Comparison of ENCODE assay signal across 9 mouse cellular contexts in the genomic region with DNA sequence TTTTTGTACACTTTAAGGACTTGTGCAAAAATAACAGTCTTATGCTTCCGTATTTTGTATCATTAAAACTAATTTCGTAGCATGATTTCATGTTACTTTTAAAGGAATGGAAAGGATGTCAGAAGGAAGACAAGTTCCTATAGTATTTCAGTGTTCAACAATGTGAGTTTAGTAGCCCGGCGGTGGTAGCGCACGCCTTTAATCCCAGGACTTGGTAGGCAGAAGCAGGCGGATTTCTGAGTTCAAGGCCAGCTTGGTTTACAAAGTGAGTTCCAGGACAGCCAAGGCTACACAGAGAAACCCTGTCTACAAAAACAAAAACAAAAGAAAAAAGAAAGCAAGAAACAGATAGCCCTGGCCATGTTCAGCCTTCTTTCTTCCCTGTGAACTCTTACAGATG. TPM values are rescaled to one million over a fixed set of nuclear protein-coding genes. Genes with fewer than 3 reads are reported as not detected.
DNase-seq lines count a peak whose midpoint lies in the region; ATAC-seq lines count a peak whose summit lies in the region.
"Had no signal": no experiment of that assay in that cellular context is flagged by ENCODE, and none has a peak within 500 bp of the region (broad histone marks: within the 10 kb centered on the region; RNA-seq: fewer than 3 reads in every experiment).

No protein-coding gene starts in this region.

- intact Hi-C loops in left cerebral cortex, postnatal 10 days (cut with DNase I) = no loop called here

- H3K4me1 ChIP-seq in kidney, embryonic 14.5 days (ENCODE audit: control insufficient read depth, insufficient read depth, low read length) = peaks cover 8% of the 10 kb centered on the region
- H3K4me1 ChIP-seq in heart, embryonic 16.5 days (ENCODE audit: control insufficient read depth, insufficient read depth, low read length) = peaks cover 9% of the 10 kb centered on the region
- H3K4me1 ChIP-seq in liver, embryonic 16.5 days (ENCODE audit: control insufficient read depth, low read depth, low read length) = peaks cover 6% of the 10 kb centered on the region

- no peaks in the 10 kb centered on the region for H3K9me3 ChIP-seq in kidney, embryonic 14.5 days (ENCODE audit: control insufficient read depth, low read length)
- no peaks in the 10 kb centered on the region for H3K9me3 ChIP-seq in heart, embryonic 16.5 days (replicated peaks; ENCODE audit: control insufficient read depth, low read length)
- H3K9me3 ChIP-seq in liver, embryonic 16.5 days (replicated peaks; ENCODE audit: control insufficient read depth, low read length) = no peaks in the 10 kb centered on the region

- ATAC-seq in kidney, embryonic 14.5 days (ENCODE audit: low FRiP score, low TSS enrichment) = 0 out of 2 replicates have a peak, but pooled peaks have one; percentile 0
- ATAC-seq in heart, embryonic 16.5 days (replicated peaks; ENCODE audit: extremely low read depth, insufficient read depth, low FRiP score) = no peak
- no peak for ATAC-seq in liver, embryonic 16.5 days (ENCODE audit: low read depth)

- 72% methylated on average over 7 of the region's 7 CpGs for WGBS in kidney, embryonic 14.5 days
- whole genome bisulfite sequencing in heart, embryonic 16.5 days = 70% methylated on average over 7 of the region's 7 CpGs
- 78% methylated on average over 7 of the region's 7 CpGs for WGBS in liver, embryonic 16.5 days (ENCODE audit: insufficient replicate concordance)

- peak overlapping the region; percentile 62 for H3K4me2 ChIP-seq in kidney, embryonic 14.5 days (replicated peaks; ENCODE audit: low read depth, low read length)
- H3K4me2 ChIP-seq in heart, embryonic 16.5 days (ENCODE audit: low read depth, low read length) = peak overlapping the region; percentile 52; the same call in 1 of the 2 replicates
- H3K4me2 ChIP-seq in liver, embryonic 16.5 days (ENCODE audit: low read depth, low read length) = peak overlapping the region; percentile 63

- no peaks in the 10 kb centered on the region for H3K27me3 ChIP-seq in kidney, embryonic 14.5 days (ENCODE audit: control insufficient read depth, insufficient read depth, low read length)
- H3K27me3 ChIP-seq in heart, embryonic 16.5 days (ENCODE audit: control insufficient read depth, insufficient read depth, low read length) = no peaks in the 10 kb centered on the region
- H3K27me3 ChIP-seq in liver, embryonic 16.5 days (ENCODE audit: control insufficient read depth, insufficient read depth, low read depth, low read length) = no peaks in the 10 kb centered on the region

- H3K27ac ChIP-seq in kidney, embryonic 14.5 days (ENCODE audit: low read depth, low read length) = no peak overlapping the region
- H3K27ac ChIP-seq in heart, embryonic 16.5 days (ENCODE audit: low read length) = no peak overlapping the region
- H3K27ac ChIP-seq in liver, embryonic 16.5 days (ENCODE audit: low read length) = no peak overlapping the region

- no peak overlapping the region for H3K9ac ChIP-seq in kidney, embryonic 14.5 days (ENCODE audit: low read depth, low read length)
- H3K9ac ChIP-seq in heart, embryonic 16.5 days (ENCODE audit: low read length) = no peak overlapping the region
- no peak overlapping the region for H3K9ac ChIP-seq in liver, embryonic 16.5 days (ENCODE audit: low read depth, low read length)

- DNase-seq in kidney, adult 9 months = no peak
- DNase-seq in cerebellum, adult 8-10 months = peak; percentile 11
- no peak for DNase-seq in frontal cortex, postnatal 36 days (ENCODE audit: low spot score in 2 of 2)
- DNase-seq in layer of hippocampus, postnatal 14 days (ENCODE audit: low spot score in 2 of 2) = no peak
- no peak for DNase-seq in left cerebral cortex, postnatal 10 days (ENCODE audit: extremely low spot score in 1 of 2, low spot score in 2 of 2)

- no peaks in the 10 kb centered on the region for H3K36me3 ChIP-seq in kidney, embryonic 14.5 days (ENCODE audit: control insufficient read depth, insufficient read depth, low read length)
- no peaks in the 10 kb centered on the region for H3K36me3 ChIP-seq in heart, embryonic 16.5 days (ENCODE audit: control insufficient read depth, insufficient read depth)
- H3K36me3 ChIP-seq in liver, embryonic 16.5 days (ENCODE audit: control insufficient read depth, insufficient read depth) = no peaks in the 10 kb centered on the region

- H3K4me3 ChIP-seq in kidney, embryonic 14.5 days (ENCODE audit: low read length) = peak overlapping the region; percentile 96; the same call in 1 of the 2 replicates
- H3K4me3 ChIP-seq in heart, embryonic 16.5 days (ENCODE audit: low read length) = no peak overlapping the region
- H3K4me3 ChIP-seq in liver, embryonic 16.5 days (ENCODE audit: low read depth, low read length) = no peak overlapping the region

RNA-seq across cellular contexts. Expression of gene Caap1, which starts 0.5 kb away (rescaled TPM):
- polyA plus RNA-seq in kidney, embryonic 14.5 days (2014; fragmentation: Nextera tagmentation; extraction: Ambion mirVana) = 25.1 and 25.8 TPM in 2 replicates
- polyA plus RNA-seq in heart, embryonic 16.5 days (2015; fragmentation: Nextera tagmentation; extraction: Ambion mirVana) = 7.5 and 10.9 TPM in 2 replicates
- polyA plus RNA-seq in liver, embryonic 16.5 days (2015; fragmentation: Nextera tagmentation; extraction: Ambion mirVana) = 5.3 and 7.1 TPM in 2 replicates
- total RNA-seq in layer of hippocampus, postnatal 14 days (2021) = 10 to 100 TPM in 1 of 2 experiments, 1 to 10 TPM in 1; 9.4 to 10.8 TPM
- 10 to 100 TPM in 1 of 2 experiments, 1 to 10 TPM in 1; 9.3 to 10.4 TPM for total RNA-seq in left cerebral cortex, postnatal 10 days (2021)

RNA-seq across cellular contexts. Expression of gene Gm10306, which starts 0.8 kb away (rescaled TPM):
- polyA plus RNA-seq in kidney, embryonic 14.5 days (2014; fragmentation: Nextera tagmentation; extraction: Ambion mirVana) = not detected in 2 replicates
- polyA plus RNA-seq in heart, embryonic 16.5 days (2015; fragmentation: Nextera tagmentation; extraction: Ambion mirVana) = 0.32 TPM in 1 of 2 replicates, not detected in the other
- polyA plus RNA-seq in liver, embryonic 16.5 days (2015; fragmentation: Nextera tagmentation; extraction: Ambion mirVana) = not detected in 2 replicates
- total RNA-seq in layer of hippocampus, postnatal 14 days (2021) = not detected
- total RNA-seq in left cerebral cortex, postnatal 10 days (2021) = not detected
- total RNA-seq: layer of hippocampus, postnatal 36 days had no signal

RNA-seq across cellular contexts. Expression of gene Plaa, which starts 45.9 kb away (rescaled TPM):
- polyA plus RNA-seq in kidney, embryonic 14.5 days (2014; fragmentation: Nextera tagmentation; extraction: Ambion mirVana) = 57.4 and 83.2 TPM in 2 replicates
- 51.1 and 54.1 TPM in 2 replicates for polyA plus RNA-seq in heart, embryonic 16.5 days (2015; fragmentation: Nextera tagmentation; extraction: Ambion mirVana)
- 22.2 and 22.6 TPM in 2 replicates for polyA plus RNA-seq in liver, embryonic 16.5 days (2015; fragmentation: Nextera tagmentation; extraction: Ambion mirVana)
- total RNA-seq in layer of hippocampus, postnatal 14 days (2021) = 10 to 100 TPM; 56.5 to 60.9 TPM
- 10 to 100 TPM; 67.6 to 69.7 TPM for total RNA-seq in left cerebral cortex, postnatal 10 days (2021)

RNA-seq across cellular contexts. Expression of gene Ift74, which starts 57.1 kb away (rescaled TPM):
- 51.7 and 64.6 TPM in 2 replicates for polyA plus RNA-seq in kidney, embryonic 14.5 days (2014; fragmentation: Nextera tagmentation; extraction: Ambion mirVana)
- 13.1 and 14.8 TPM in 2 replicates for polyA plus RNA-seq in heart, embryonic 16.5 days (2015; fragmentation: Nextera tagmentation; extraction: Ambion mirVana)
- polyA plus RNA-seq in liver, embryonic 16.5 days (2015; fragmentation: Nextera tagmentation; extraction: Ambion mirVana) = 2.0 and 2.2 TPM in 2 replicates
- total RNA-seq in layer of hippocampus, postnatal 14 days (2021) = 10 to 100 TPM; 23.8 to 29.4 TPM
- 10 to 100 TPM; 28.2 to 29.4 TPM for total RNA-seq in left cerebral cortex, postnatal 10 days (2021)
